Mouse (Mus musculus) intestine, postnatal 0 days (tissue): ENCODE data around the gene Myof. TPM values are rescaled to one million over a fixed set of nuclear protein-coding genes. Genes with fewer than 3 reads are reported as not detected.

Source experiments
- ATAC-seq: fragments of 200-750 bp; cut with Nextera tagmentation; 2 replicates; pipeline ENCODE4 v1.8.0; 2017; ENCODE audit warnings: mild to moderate bottlenecking, moderate TSS enrichment, moderate library complexity
- H3K27ac ChIP-seq: fragments of 300-500 bp; sonication (generic); 2 replicates; pipeline ENCODE4 v1.5.1; 2014; ENCODE audit warnings: mild to moderate bottlenecking, low read depth, low read length, moderate library complexity
- H3K27me3 ChIP-seq: fragments of 300-500 bp; sonication (generic); replicated peaks from 2 replicates; pipeline ENCODE4 v1.6.1; 2014; ENCODE audit warnings: low read length, mixed read lengths; ENCODE audit not compliant: control insufficient read depth, insufficient read depth
- H3K36me3 ChIP-seq: fragments of 300-500 bp; sonication (generic); 2 replicates; pipeline ENCODE4 v1.6.1; 2014; ENCODE audit warnings: mild to moderate bottlenecking, moderate library complexity; ENCODE audit not compliant: control insufficient read depth, insufficient read depth
- H3K4me1 ChIP-seq: fragments of 300-500 bp; sonication (generic); replicated peaks from 2 replicates; pipeline ENCODE4 v1.6.1; 2014; ENCODE audit warnings: antibody characterized with exemption, low read length, mixed read lengths; ENCODE audit not compliant: control insufficient read depth, insufficient read depth
- H3K4me2 ChIP-seq: fragments of 300-500 bp; sonication (generic); replicated peaks from 2 replicates; pipeline ENCODE4 v1.6.1; 2014; ENCODE audit warnings: low read depth, mild to moderate bottlenecking, moderate library complexity
- H3K4me3 ChIP-seq: fragments of 300-500 bp; sonication (generic); 2 replicates; pipeline ENCODE4 v1.5.1; 2014; ENCODE audit warnings: low read depth, low read length
- H3K9ac ChIP-seq: fragments of 300-500 bp; sonication (generic); 2 replicates; pipeline ENCODE4 v1.6.1; 2014; ENCODE audit warnings: mild to moderate bottlenecking, low read depth, low read length
- H3K9me3 ChIP-seq: fragments of 300-500 bp; sonication (generic); 2 replicates; pipeline ENCODE4 v1.6.1; 2016; ENCODE audit warnings: mixed run types; ENCODE audit not compliant: control insufficient read depth
- CTCF ChIP-seq: sonication (generic); IDR thresholded peaks from 2 replicates; pipeline ENCODE4 v1.5.1; 2016; ENCODE audit warnings: low read depth, mild to moderate bottlenecking, control low read depth, antibody characterized with exemption, moderate library complexity
- WGBS: fragments of 180-500 bp; shearing (Covaris S2); extraction: QIAGEN DNeasy Blood & Tissue Kit; methylation state at CpG from one replicate; pipeline ENCODE4 v1.1.7; 2014; 5-methylcytosine and 5-hydroxymethylcytosine counted together
- polyA plus RNA-seq: library from polyadenylated mRNA; unstranded; fragments of >200 nt; fragmentation: Nextera tagmentation; extraction: Ambion mirVana; gene quantifications from 2 replicates; pipeline ENCODE4 v1.2.1, GENCODE M21; 2015

The Myof gene
- polyA plus RNA-seq, 1 experiment from 2014 or later, result 5.9 TPM

DNA sequence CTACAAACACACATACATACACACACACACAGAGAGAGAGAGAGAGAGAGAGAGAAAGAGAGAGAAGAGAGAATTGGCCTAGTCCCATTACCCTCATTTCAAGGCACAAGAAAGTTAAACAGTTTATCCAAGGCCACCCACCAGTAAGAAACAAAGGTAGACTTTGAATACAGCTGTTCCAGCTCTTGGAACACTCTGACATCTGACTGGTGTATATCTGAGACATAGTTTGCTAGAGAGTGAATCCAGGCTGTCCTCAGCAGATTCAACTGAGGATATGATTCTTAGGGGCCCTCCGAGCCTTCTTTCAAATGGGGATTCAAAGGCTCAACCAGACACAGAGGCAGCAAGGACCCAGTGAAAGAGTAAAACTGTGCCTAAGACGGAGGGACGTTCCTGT lies 14.1 kb downstream of the Myof start:
- no peaks in the 10 kb centered on the region for H3K36me3 ChIP-seq
- peaks cover 20% of the 10 kb centered on the region for H3K4me1 ChIP-seq
- H3K27ac ChIP-seq, result peak overlapping the region; percentile 2
- no peak for ATAC-seq
- no peak for TF ChIP-seq CTCF
- peak overlapping the region; percentile 3; the same call in 1 of the 2 replicates for H3K4me2 ChIP-seq
- H3K27me3 ChIP-seq, result no peaks in the 10 kb centered on the region
- 67% methylated on average over 3 of the region's 3 CpGs for WGBS
- H3K4me3 ChIP-seq, result no peak overlapping the region
- no peaks in the 10 kb centered on the region for H3K9me3 ChIP-seq
- no peak overlapping the region for H3K9ac ChIP-seq

- no peak overlapping the region for H3K4me3 ChIP-seq
- ATAC-seq, result no peak
These were observed 15.4 kb downstream of the Myof start for GRCm38 (mm10) chr19:38027881-38028521.

GRCm38 (mm10) chr19:38027389-38027788 lies 16.0 kb downstream of the Myof start:
- H3K36me3 ChIP-seq, result no peaks in the 10 kb centered on the region
- TF ChIP-seq CTCF, result no peak
- no peak overlapping the region for H3K4me2 ChIP-seq
- no peak for ATAC-seq
- no peaks in the 10 kb centered on the region for H3K27me3 ChIP-seq
- no peaks in the 10 kb centered on the region for H3K9me3 ChIP-seq
- H3K4me1 ChIP-seq, result peaks cover 20% of the 10 kb centered on the region
- no peak overlapping the region for H3K27ac ChIP-seq
- WGBS, result 84% methylated on average over 6 of the region's 6 CpGs
- H3K4me3 ChIP-seq, result no peak overlapping the region
- no peak overlapping the region for H3K9ac ChIP-seq

More at GRCm38 (mm10) chr19:38027881-38028521, 15.4 kb downstream of the Myof start:
- no peak overlapping the region for H3K4me2 ChIP-seq
- H3K9me3 ChIP-seq, result no peaks in the 10 kb centered on the region
- TF ChIP-seq CTCF, result no peak
- no peak overlapping the region for H3K9ac ChIP-seq
- H3K4me1 ChIP-seq, result peaks cover 20% of the 10 kb centered on the region
- peak overlapping the region; percentile 7; the same call in 1 of the 2 replicates for H3K27ac ChIP-seq
- no peaks in the 10 kb centered on the region for H3K27me3 ChIP-seq
- no peaks in the 10 kb centered on the region for H3K36me3 ChIP-seq
- 42% methylated on average over 10 of the region's 10 CpGs for WGBS

DNA sequence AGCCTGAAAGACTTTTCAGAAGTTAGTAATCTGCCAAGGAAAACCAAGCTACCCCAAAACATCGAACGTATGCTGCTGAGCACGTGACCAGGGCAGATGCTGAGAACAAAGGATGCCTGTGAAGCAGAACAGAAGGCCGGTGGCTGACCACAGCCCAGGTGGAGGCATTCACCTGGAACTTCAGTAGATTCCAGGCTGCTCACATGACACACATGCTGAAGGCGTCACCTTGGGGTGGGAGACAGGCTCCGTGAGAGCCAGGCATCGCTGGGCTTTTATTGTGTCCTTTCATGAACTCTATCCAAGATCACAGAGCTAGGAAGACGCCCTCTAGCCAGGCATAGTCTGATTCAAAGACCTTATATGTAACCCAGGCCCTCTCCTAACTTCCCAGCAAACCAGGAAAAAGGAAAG lies 17.2 kb downstream of the Myof start:
- Histone ChIP-seq H3K9me3 (no peaks in the 10 kb centered on the region), H3K4me2 (peak overlapping the region; percentile 9), H3K36me3 (no peaks in the 10 kb centered on the region), H3K27me3 (no peaks in the 10 kb centered on the region), H3K9ac (no peak overlapping the region), H3K27ac (peak overlapping the region; percentile 15; the same call in 1 of the 2 replicates), H3K4me3 (no peak overlapping the region), H3K4me1 (peaks cover 20% of the 10 kb centered on the region)
- no peak for TF ChIP-seq CTCF
- 53% methylated on average over 8 of the region's 8 CpGs for WGBS
- ATAC-seq, result no peak

DNA sequence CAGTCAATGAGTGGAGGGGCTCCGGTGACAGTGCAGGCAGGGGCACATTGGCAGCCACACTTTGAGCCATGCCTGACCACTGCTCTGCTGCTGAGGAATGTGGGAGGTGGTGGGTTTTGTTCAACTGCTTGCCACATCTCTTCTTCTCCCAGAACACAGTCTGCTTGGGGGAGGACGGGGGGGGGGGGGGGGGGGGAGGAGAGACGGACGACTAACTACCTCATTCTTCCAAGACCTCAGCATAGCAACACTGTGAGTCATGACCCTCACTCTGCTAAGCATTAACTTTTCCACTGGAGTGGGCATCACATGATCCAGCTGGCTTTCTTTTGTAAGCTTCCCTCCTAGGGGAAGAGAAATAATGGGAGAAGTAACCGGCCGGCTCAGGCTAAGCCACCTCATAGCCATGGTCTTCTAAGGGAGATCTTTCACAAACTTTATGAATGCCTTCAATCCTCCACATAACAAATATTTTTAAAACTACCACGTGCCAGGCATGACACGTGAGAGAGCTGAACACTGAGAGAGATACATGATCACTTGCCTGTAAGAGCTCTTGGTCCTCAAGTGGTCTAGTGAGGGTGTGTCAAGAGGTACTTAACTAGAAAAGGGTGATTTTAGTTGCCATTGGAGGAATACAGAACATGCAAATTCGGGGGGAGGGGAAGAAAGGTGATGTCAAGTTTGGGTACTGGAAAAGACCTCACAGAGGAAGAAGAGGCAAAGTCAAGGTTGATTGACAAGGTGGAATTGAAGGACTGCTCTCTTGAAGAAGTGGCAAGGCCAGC lies 17.9 kb downstream of the Myof start:
- no peak overlapping the region for H3K9ac ChIP-seq
- WGBS, result 44% methylated on average over 6 of the region's 9 CpGs
- no peaks in the 10 kb centered on the region for H3K27me3 ChIP-seq
- H3K36me3 ChIP-seq, result no peaks in the 10 kb centered on the region
- peaks cover 20% of the 10 kb centered on the region for H3K4me1 ChIP-seq
- peak; percentile 71 for ATAC-seq
- no peak for TF ChIP-seq CTCF
- no peak overlapping the region for H3K4me2 ChIP-seq
- H3K27ac ChIP-seq, result peak overlapping the region; percentile 15; the same call in 1 of the 2 replicates
- H3K9me3 ChIP-seq, result no peaks in the 10 kb centered on the region
- no peak overlapping the region for H3K4me3 ChIP-seq

GRCm38 (mm10) chr19:38023603-38024002 lies 19.8 kb downstream of the Myof start:
- H3K4me1 ChIP-seq, result peaks cover 17% of the 10 kb centered on the region
- H3K4me3 ChIP-seq, result no peak overlapping the region
- no peak overlapping the region for H3K27ac ChIP-seq
- no peak for ATAC-seq
- no peak overlapping the region for H3K9ac ChIP-seq
- no peak for TF ChIP-seq CTCF
- no peaks in the 10 kb centered on the region for H3K36me3 ChIP-seq
- H3K4me2 ChIP-seq, result no peak overlapping the region
- no peaks in the 10 kb centered on the region for H3K27me3 ChIP-seq
- WGBS, result 73% methylated on average over 4 of the region's 4 CpGs
- H3K9me3 ChIP-seq, result no peaks in the 10 kb centered on the region
